Mouse (Mus musculus) E14TG2a.4 (cell line): ENCODE results near the gene Sgcd.

Experiments used
- CTCF ChIP-seq: conservative IDR thresholded peaks from 2 replicates; pipeline ENCODE4 v1.5.1; 2014; ENCODE audit warnings: low read length
- NANOG ChIP-seq: IDR thresholded peaks from 2 replicates; pipeline ENCODE4 v1.6.1; 2014; ENCODE audit warnings: borderline replicate concordance, low read length, mixed read lengths
- POU5F1 ChIP-seq: IDR thresholded peaks from 2 replicates; pipeline ENCODE4 v1.6.1; 2014; ENCODE audit warnings: low read length, borderline replicate concordance

DNA sequence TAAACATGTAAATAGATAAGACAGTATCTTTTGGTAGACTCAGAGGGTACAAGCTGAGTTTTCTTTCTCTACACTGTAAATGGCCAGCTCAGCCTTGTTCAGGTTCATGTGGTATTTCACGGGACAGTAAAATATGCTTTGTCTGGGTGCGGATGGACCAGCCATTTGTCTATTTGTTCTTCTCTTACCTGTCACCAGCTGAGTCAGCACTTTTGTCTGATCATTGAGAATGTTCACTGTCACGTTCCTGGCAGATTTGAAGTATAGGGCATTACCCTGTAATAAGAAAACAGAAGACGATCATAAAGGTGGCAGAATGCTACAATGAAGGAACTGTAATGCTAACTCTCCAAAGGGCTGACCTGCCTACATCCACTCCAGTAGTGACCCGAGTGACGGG, 856.4 kb downstream of the Sgcd start:
- TF ChIP-seq CTCF (no peak), POU5F1 (no peak), NANOG (no peak)
